Mouse (Mus musculus) liver, adult 2 months (tissue): ENCODE data around the gene Gm49387.

ENCODE experiments used
- CTCF ChIP-seq: fragments of 200-500 bp; IDR thresholded peaks from 2 replicates; pipeline ENCODE4 v1.5.1; 2011; ENCODE audit warnings: low read depth, low read length, control low read depth
- POLR2A ChIP-seq: fragments of 200-500 bp; IDR thresholded peaks from 2 replicates; pipeline ENCODE4 v1.6.1; 2011; ENCODE audit warnings: low read length, control low read depth; ENCODE audit not compliant: insufficient read depth; ENCODE audit errors: extremely low read depth

- TF ChIP-seq CTCF: no peak
- TF ChIP-seq POLR2A: no peak
These were observed 14.7 kb upstream of the Gm49387 start for GRCm38 (mm10) chr14:31655406-31655805.
